Mouse (Mus musculus) CH12.LX (cell line): ENCODE measurements around the gene Gipc2.
A peak's percentile ranks its signal among the peaks of the same experiment; 100 is the strongest.

Source experiments
- BHLHE40 ChIP-seq: IDR thresholded peaks from 2 replicates; pipeline ENCODE4 v1.6.1; 2011; ENCODE audit warnings: mild to moderate bottlenecking, low read depth, low read length, improper control_type of control experiment
- CTCF ChIP-seq, 2 experiments: IDR thresholded peaks in 1 of 2; conservative IDR thresholded peaks in 1 of 2; 2 replicates each; pipeline ENCODE4 v1.5.1; 2011 to 2012; ENCODE audit warnings: low read depth in 2 of 2, low read length in 2 of 2, improper control_type of control experiment in 1 of 2, inconsistent platforms in 1 of 2, mild to moderate bottlenecking in 1 of 2, moderate library complexity in 1 of 2
- ELF1 ChIP-seq: IDR thresholded peaks from 2 replicates; pipeline ENCODE4 v1.6.1; 2014; ENCODE audit warnings: low read depth, mild to moderate bottlenecking, inconsistent platforms, low read length, improper control_type of control experiment
- MAFK ChIP-seq: IDR thresholded peaks from 2 replicates; pipeline ENCODE4 v1.6.1; 2011; ENCODE audit warnings: low read length, improper control_type of control experiment; ENCODE audit not compliant: insufficient replicate concordance
- POLR2A ChIP-seq: IDR thresholded peaks from 2 replicates; pipeline ENCODE4 v1.6.1; 2011; ENCODE audit warnings: low read depth, mild to moderate bottlenecking, improper control_type of control experiment, low read length
- POLR2AphosphoS2 ChIP-seq: IDR thresholded peaks from 2 replicates; pipeline ENCODE4 v1.6.1; 2011; ENCODE audit warnings: low read depth, low read length, improper control_type of control experiment
- SIN3A ChIP-seq: IDR thresholded peaks from 2 replicates; pipeline ENCODE4 v1.6.1; 2012; ENCODE audit warnings: low read length, improper control_type of control experiment, inconsistent platforms
- ZMIZ1 ChIP-seq: IDR thresholded peaks from 2 replicates; pipeline ENCODE4 v1.6.1; 2012; ENCODE audit warnings: low read depth, mild to moderate bottlenecking, inconsistent platforms, low read length, improper control_type of control experiment

GRCm38 (mm10) chr3:152192238-152192931 lies 26.4 kb upstream of the Gipc2 start:
- TF ChIP-seq CTCF (conservative IDR thresholded peaks at IDR 0.05 in 1 of 2, IDR thresholded peaks at IDR 0.05 in 1 of 2; ENCODE audit: low read depth in 2 of 2, low read length in 2 of 2) (no peak; a peak in 1 of 4 replicates), ELF1 (no peak), SIN3A (0 out of 2 replicates have a peak, but pooled peaks have one; percentile 27), POLR2A (0 out of 2 replicates have a peak, but pooled peaks have one; percentile 1), BHLHE40 (peak; percentile 92), MAFK (no peak), POLR2AphosphoS2 (no peak), ZMIZ1 (no peak)
